Mouse (Mus musculus) embryonic fibroblast, embryonic 13.5 days (primary cell): Measurements from ENCODE around the gene Ctbp2.

Source experiments
- CTCF ChIP-seq: IDR thresholded peaks from 2 replicates; pipeline ENCODE4 v1.5.1; 2011; ENCODE audit warnings: mild to moderate bottlenecking, control low read depth, low read length, moderate library complexity, borderline replicate concordance; ENCODE audit not compliant: insufficient read depth
- POLR2A ChIP-seq: IDR thresholded peaks from 2 replicates; pipeline ENCODE4 v1.6.1; 2011; ENCODE audit warnings: low read depth, mild to moderate bottlenecking, control low read depth, low read length, moderate library complexity

- TF ChIP-seq CTCF (no peak), POLR2A (no peak)
These were observed 9.4 kb upstream of the Ctbp2 start for GRCm38 (mm10) chr7:133133552-133133951.
